ENCODE assay signal across 11 mouse cellular contexts in the genomic region with DNA sequence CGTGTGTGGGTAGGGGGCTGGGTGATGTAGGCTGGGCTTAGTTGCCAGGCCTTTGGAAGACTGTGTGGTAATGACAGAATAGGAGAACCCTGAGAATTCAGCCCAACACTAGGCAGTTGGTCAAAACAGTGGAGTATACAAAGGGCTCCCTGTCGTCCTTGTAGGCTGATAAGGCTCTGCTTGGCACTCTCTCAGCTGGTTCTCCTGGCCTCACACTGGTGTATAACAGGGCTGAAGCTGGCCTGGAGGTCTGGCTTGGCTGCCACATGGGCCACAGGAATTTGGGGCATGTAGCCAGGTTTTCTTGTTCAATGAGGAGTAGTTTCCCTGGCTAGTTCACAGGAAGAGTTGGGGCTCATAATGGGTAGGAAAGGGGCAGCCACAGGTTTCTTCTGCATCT. TPM values are rescaled to one million over a fixed set of nuclear protein-coding genes. Genes with fewer than 3 reads are reported as not detected.
DNase-seq lines count a peak whose midpoint lies in the region; ATAC-seq and TF ChIP-seq lines count a peak whose summit lies in the region.
"Had no signal": no experiment of that assay in that cellular context is flagged by ENCODE, and none has a peak within 500 bp of the region (broad histone marks: within the 10 kb centered on the region; RNA-seq: fewer than 3 reads in every experiment).

No protein-coding gene starts in this region.

- WGBS in midbrain, postnatal 0 days, result 52% methylated on average over 2 of the region's 2 CpGs

- intact Hi-C loops in heart, postnatal 25 days (cut with DNase I), result no loop called here
- intact Hi-C loops in heart, postnatal 14 days (cut with DNase I), result no loop called here

- H3K9me3 ChIP-seq in midbrain, postnatal 0 days (ENCODE audit: low read length), result no peaks in the 10 kb centered on the region
- H3K9me3 ChIP-seq: heart, embryonic 15.5 days; megakaryocyte, embryonic 14.5 days had no signal

- H3K27me3 ChIP-seq in midbrain, postnatal 0 days (ENCODE audit: insufficient read depth, low read length), result no peaks in the 10 kb centered on the region

- peak; percentile 44 for DNase-seq in heart, adult 8-10 months (ENCODE audit: low spot score)
- DNase-seq in heart, postnatal 25 days (ENCODE audit: low spot score), result no peak
- peak; percentile 62 to 76 for DNase-seq in cerebellum, postnatal 25 days
- peak; percentile 31 to 63 for DNase-seq in heart, postnatal 14 days
- DNase-seq in midbrain, postnatal 0 days (ENCODE audit: low spot score), result peak; percentile 68
- DNase-seq in c-Kit-positive CD71-positive TER-119-positive erythroid progenitor cells, embryonic 14.5 days (ENCODE audit: low spot score), result no peak
- DNase-seq in spleen, postnatal 4 days (ENCODE audit: low spot score in 2 of 2), result no peak
- DNase-seq: spleen, adult 18-20 months had no signal

- TF ChIP-seq CTCF in midbrain, postnatal 0 days (IDR thresholded peaks at IDR 0.05), result no peak

- peak overlapping the region; percentile 24; the same call in 1 of the 2 replicates for H3K9ac ChIP-seq in midbrain, postnatal 0 days (replicated peaks; ENCODE audit: low read length, poor library complexity, severe bottlenecking)
- H3K9ac ChIP-seq: heart, embryonic 15.5 days had no signal

- peaks cover 14% of the 10 kb centered on the region for H3K4me1 ChIP-seq in midbrain, postnatal 0 days (ENCODE audit: insufficient read depth, low read length)

- 0 out of 2 replicates have a peak, but pooled peaks have one; percentile 24 for ATAC-seq in midbrain, postnatal 0 days (ENCODE audit: low FRiP score)
- ATAC-seq in granulocyte monocyte progenitor cell, adult 5-6 weeks (replicated peaks; ENCODE audit: poor library complexity, severe bottlenecking), result no peak

- peaks cover 38% of the 10 kb centered on the region for H3K36me3 ChIP-seq in midbrain, postnatal 0 days (ENCODE audit: insufficient read depth, low read length)
- H3K36me3 ChIP-seq: heart, embryonic 15.5 days had no signal

- peak overlapping the region; percentile 80 for H3K4me2 ChIP-seq in midbrain, postnatal 0 days (ENCODE audit: low read depth, low read length, poor library complexity, severe bottlenecking)
- H3K4me2 ChIP-seq: heart, embryonic 15.5 days had no signal

- H3K27ac ChIP-seq in midbrain, postnatal 0 days (ENCODE audit: low read depth, low read length), result no peak overlapping the region
- H3K27ac ChIP-seq: heart, embryonic 15.5 days had no signal

- 0 out of 2 replicates have a peak overlapping the region, but pooled peaks have one; percentile 87 for H3K4me3 ChIP-seq in midbrain, postnatal 0 days (ENCODE audit: low read depth, low read length)
- H3K4me3 ChIP-seq: heart, embryonic 15.5 days; megakaryocyte, embryonic 14.5 days had no signal

RNA-seq across cellular contexts. Expression of gene Dpysl4, which starts 2.0 kb away (rescaled TPM):
- 1 to 10 TPM; 4.1 to 6.3 (median 4.9) TPM for total RNA-seq in heart, adult 8-10 months (2022)
- total RNA-seq in heart, postnatal 25 days (2021), result 1 to 10 TPM; 4.9 to 5.7 TPM
- total RNA-seq in heart, postnatal 14 days (2021), result 1 to 10 TPM; 1.8 to 3.7 TPM
- 172 and 180 TPM in 2 replicates for total RNA-seq in midbrain, postnatal 0 days (2014; rRNA removed)
- polyA plus RNA-seq in midbrain, postnatal 0 days (2015; fragmentation: Nextera tagmentation; extraction: Ambion mirVana), result 164 and 167 TPM in 2 replicates
- not detected in 2 replicates for total RNA-seq in granulocyte monocyte progenitor cell, adult 5-6 weeks (2014; fragmentation: Nextera tagmentation)
- total RNA-seq in granulocyte monocyte progenitor cell, adult 5-6 weeks (2017), result not detected in 2 replicates

Comparison
In these comparisons a context has a peak if more than half of its experiments do, and no peak if none do; other contexts are left out.
1. DNase-seq: peak in heart, adult 8-10 months (single experiment), cerebellum, postnatal 25 days (2 of 2), heart, postnatal 14 days (2 of 2) and midbrain, postnatal 0 days (single experiment); none in heart, postnatal 25 days (single experiment), c-Kit-positive CD71-positive TER-119-positive erythroid progenitor cells, embryonic 14.5 days (single experiment) and spleen, postnatal 4 days (0 of 2).
2. RNA of gene Dpysl4, which starts 2.0 kb away (total RNA-seq): 172 to 180 TPM in midbrain, postnatal 0 days; 4.9 to 5.7 TPM in heart, postnatal 25 days, 4.1 to 6.3 TPM in heart, adult 8-10 months, 1.8 to 3.7 TPM in heart, postnatal 14 days and not detected in granulocyte monocyte progenitor cell, adult 5-6 weeks; every median in the first group is over 10 times any median in the second.